Mouse (Mus musculus) splenic B cell, adult 2 months (primary cell): Measurements from ENCODE around the gene Srgap1.

Experiments
- DNase-seq: peaks from one replicate; pipeline ENCODE4 v3.0.0-alpha.2; 2011; ENCODE audit warnings: low read depth, low spot score
- H3K27me3 ChIP-seq: 2 replicates; pipeline ENCODE4 v1.6.1; 2012; ENCODE audit warnings: mild to moderate bottlenecking, low read length, moderate library complexity, mixed read lengths; ENCODE audit not compliant: control insufficient read depth, poor library complexity, insufficient read depth, severe bottlenecking
- H3K36me3 ChIP-seq: 2 replicates; pipeline ENCODE4 v1.6.1; 2012; ENCODE audit warnings: mild to moderate bottlenecking, low read length, moderate library complexity, mixed read lengths; ENCODE audit not compliant: control insufficient read depth, poor library complexity, insufficient read depth, severe bottlenecking

Gene Srgap1

GRCm38 (mm10) chr10:121820846-121821245 is 226.3 kb downstream of the Srgap1 start:
- H3K36me3 ChIP-seq = no peaks in the 10 kb centered on the region
- no peak for DNase-seq
- H3K27me3 ChIP-seq = no peaks in the 10 kb centered on the region

GRCm38 (mm10) chr10:121817983-121818382 is 229.1 kb downstream of the Srgap1 start:
- no peaks in the 10 kb centered on the region for H3K27me3 ChIP-seq
- no peaks in the 10 kb centered on the region for H3K36me3 ChIP-seq
- DNase-seq = no peak

- DNase-seq = no peak
- no peaks in the 10 kb centered on the region for H3K36me3 ChIP-seq
- no peaks in the 10 kb centered on the region for H3K27me3 ChIP-seq
These were observed 239.3 kb downstream of the Srgap1 start for GRCm38 (mm10) chr10:121807771-121808170.

- no peaks in the 10 kb centered on the region for H3K27me3 ChIP-seq
- H3K36me3 ChIP-seq = no peaks in the 10 kb centered on the region
- no peak for DNase-seq
These were observed 240.3 kb downstream of the Srgap1 start for GRCm38 (mm10) chr10:121806806-121807205.

- H3K36me3 ChIP-seq = no peaks in the 10 kb centered on the region
- DNase-seq = no peak
- H3K27me3 ChIP-seq = no peaks in the 10 kb centered on the region
These were observed 241.2 kb downstream of the Srgap1 start for GRCm38 (mm10) chr10:121805933-121806341.

- no peaks in the 10 kb centered on the region for H3K36me3 ChIP-seq
- H3K27me3 ChIP-seq = no peaks in the 10 kb centered on the region
- no peak for DNase-seq
These were observed 242.6 kb downstream of the Srgap1 start for GRCm38 (mm10) chr10:121804551-121804950.

- Histone ChIP-seq H3K36me3 (no peaks in the 10 kb centered on the region), H3K27me3 (no peaks in the 10 kb centered on the region)
- DNase-seq = no peak
These were observed 247.1 kb downstream of the Srgap1 start for GRCm38 (mm10) chr10:121800041-121800440.

GRCm38 (mm10) chr10:121796027-121796802 is 250.9 kb downstream of the Srgap1 start:
- H3K36me3 ChIP-seq = no peaks in the 10 kb centered on the region
- DNase-seq = peak; percentile 71
- no peaks in the 10 kb centered on the region for H3K27me3 ChIP-seq

- DNase-seq = no peak
- H3K36me3 ChIP-seq = no peaks in the 10 kb centered on the region
- no peaks in the 10 kb centered on the region for H3K27me3 ChIP-seq
These were observed 252.6 kb downstream of the Srgap1 start for GRCm38 (mm10) chr10:121794486-121794885.

GRCm38 (mm10) chr10:121792661-121793060 is 254.5 kb downstream of the Srgap1 start:
- DNase-seq = no peak
- Histone ChIP-seq H3K36me3 (no peaks in the 10 kb centered on the region), H3K27me3 (no peaks in the 10 kb centered on the region)

- no peak for DNase-seq
- H3K27me3 ChIP-seq = no peaks in the 10 kb centered on the region
- no peaks in the 10 kb centered on the region for H3K36me3 ChIP-seq
These were observed 257.0 kb downstream of the Srgap1 start for GRCm38 (mm10) chr10:121790078-121790477.

- no peaks in the 10 kb centered on the region for H3K36me3 ChIP-seq
- DNase-seq = no peak
- no peaks in the 10 kb centered on the region for H3K27me3 ChIP-seq
These were observed 258.6 kb downstream of the Srgap1 start for GRCm38 (mm10) chr10:121788536-121788935.

GRCm38 (mm10) chr10:121781159-121781558 is 266.0 kb downstream of the Srgap1 start:
- Histone ChIP-seq H3K27me3 (no peaks in the 10 kb centered on the region), H3K36me3 (no peaks in the 10 kb centered on the region)
- DNase-seq = peak; percentile 37

- H3K36me3 ChIP-seq = no peaks in the 10 kb centered on the region
- no peaks in the 10 kb centered on the region for H3K27me3 ChIP-seq
- no peak for DNase-seq
These were observed 271.1 kb downstream of the Srgap1 start for GRCm38 (mm10) chr10:121775990-121776389.

- no peak for DNase-seq
- Histone ChIP-seq H3K36me3 (no peaks in the 10 kb centered on the region), H3K27me3 (no peaks in the 10 kb centered on the region)
These were observed 273.3 kb downstream of the Srgap1 start for GRCm38 (mm10) chr10:121773813-121774212.
